Mouse (Mus musculus) induced T-regulatory cell, adult 2 months (primary cell): ENCODE data around the gene Racgap1.

ENCODE experiments used
- DNase-seq: peaks from one replicate; pipeline ENCODE4 v3.0.0-alpha.2; 2012; ENCODE audit warnings: low read depth

The Racgap1 gene

GRCm38 (mm10) chr15:99651163-99651872 is at the start of gene Racgap1:
Gene Racgap1 (minus strand): TSS chr15:99651656.
- DNase-seq = peak; percentile 99

GRCm38 (mm10) chr15:99700219-99701106 is 49.0 kb upstream of the Racgap1 start:
- no peak for DNase-seq

DNA sequence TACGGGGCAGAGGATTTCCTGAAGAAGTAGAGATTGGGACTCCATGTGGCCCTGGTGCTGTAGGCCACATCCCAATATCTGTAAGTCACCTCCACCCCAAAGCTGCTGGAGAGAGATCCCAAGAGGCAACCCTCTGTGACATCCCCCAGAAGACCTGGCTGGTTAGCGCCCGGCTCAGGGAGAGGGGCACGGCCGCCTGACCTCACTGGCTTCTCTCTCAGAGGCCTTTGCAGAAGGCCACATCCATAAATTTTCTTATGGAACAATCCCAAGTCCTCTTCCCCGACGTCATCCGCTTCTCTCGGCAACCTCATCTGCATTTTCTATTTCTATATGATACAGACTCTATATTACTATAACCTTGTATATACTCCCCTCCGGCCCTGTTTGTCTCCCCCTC is 48.3 kb upstream of the Racgap1 start:
- no peak for DNase-seq

GRCm38 (mm10) chr15:99698533-99699085 is 47.2 kb upstream of the Racgap1 start:
- DNase-seq = peak; percentile 45

- DNase-seq = no peak
Measured at GRCm38 (mm10) chr15:99697309-99697708, 45.9 kb upstream of the Racgap1 start.

- no peak for DNase-seq
Measured at GRCm38 (mm10) chr15:99691976-99692375, 40.5 kb upstream of the Racgap1 start.

DNA sequence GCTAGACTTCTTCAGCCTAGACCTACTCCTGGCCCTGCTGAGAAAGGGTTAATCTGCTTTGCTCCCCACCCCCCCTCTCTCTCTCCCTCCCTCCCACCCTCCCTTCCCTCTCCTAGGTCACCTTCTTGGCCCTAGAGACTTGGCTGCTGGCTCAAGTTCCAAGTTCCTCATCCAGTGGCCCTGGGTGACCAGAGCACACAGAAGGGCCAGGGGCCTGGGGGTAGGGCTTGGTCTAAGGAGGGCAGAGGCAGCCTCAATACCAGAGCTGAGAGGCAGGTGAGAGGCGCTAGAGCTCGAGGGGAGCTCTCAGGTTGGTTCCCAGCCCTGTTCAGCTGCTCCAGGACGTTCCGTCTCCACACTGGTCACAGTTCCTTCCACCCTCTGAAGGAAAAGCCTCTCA is 39.5 kb upstream of the Racgap1 start:
- no peak for DNase-seq

DNA sequence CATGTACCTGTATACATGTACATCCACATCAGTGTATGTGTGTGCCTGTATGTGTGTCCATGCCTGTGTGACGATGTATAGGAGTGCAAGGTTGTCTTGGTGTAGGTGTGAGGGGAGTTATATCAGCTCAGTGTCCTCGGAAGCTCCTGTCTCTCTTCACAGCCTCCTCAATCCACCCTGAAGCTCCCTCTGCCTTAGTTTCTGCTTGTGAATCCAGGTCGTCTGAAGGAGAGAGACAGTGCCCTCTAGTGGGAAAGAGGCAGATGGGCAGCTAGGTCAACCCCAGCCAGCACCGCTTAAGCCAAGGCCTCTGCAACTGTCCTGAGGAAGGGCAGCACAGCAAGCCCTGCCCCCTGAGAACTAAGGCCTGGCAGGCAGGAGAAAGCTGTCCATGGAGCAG is 37.3 kb upstream of the Racgap1 start:
- peak; percentile 71 for DNase-seq

GRCm38 (mm10) chr15:99684156-99684555 is 32.7 kb upstream of the Racgap1 start:
- DNase-seq = no peak

DNA sequence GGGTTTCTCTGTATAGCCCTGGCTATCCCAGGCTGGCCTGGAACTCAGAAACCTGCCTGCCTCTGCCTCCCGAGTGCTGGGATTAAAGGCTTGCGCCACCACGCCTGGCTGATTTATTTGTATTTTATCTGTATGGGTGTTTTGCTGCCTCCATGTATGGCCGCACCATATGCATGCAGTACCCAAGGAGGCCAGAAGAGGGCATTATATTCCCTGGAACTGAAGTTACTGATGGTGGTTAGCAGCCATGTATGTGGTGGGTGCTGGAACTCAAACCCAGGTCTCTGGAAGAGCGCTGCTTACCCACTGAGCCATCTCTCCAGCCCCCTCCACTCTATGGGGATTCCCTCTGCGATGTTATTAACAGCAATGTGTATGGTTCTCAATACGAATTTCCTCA is 31.4 kb upstream of the Racgap1 start:
- DNase-seq = peak; percentile 61

GRCm38 (mm10) chr15:99679008-99679407 is 27.6 kb upstream of the Racgap1 start:
- no peak for DNase-seq

GRCm38 (mm10) chr15:99678063-99678800 is 26.8 kb upstream of the Racgap1 start:
- peak; percentile 67 for DNase-seq

- DNase-seq = no peak
Measured at GRCm38 (mm10) chr15:99677089-99677488, 25.6 kb upstream of the Racgap1 start.

DNA sequence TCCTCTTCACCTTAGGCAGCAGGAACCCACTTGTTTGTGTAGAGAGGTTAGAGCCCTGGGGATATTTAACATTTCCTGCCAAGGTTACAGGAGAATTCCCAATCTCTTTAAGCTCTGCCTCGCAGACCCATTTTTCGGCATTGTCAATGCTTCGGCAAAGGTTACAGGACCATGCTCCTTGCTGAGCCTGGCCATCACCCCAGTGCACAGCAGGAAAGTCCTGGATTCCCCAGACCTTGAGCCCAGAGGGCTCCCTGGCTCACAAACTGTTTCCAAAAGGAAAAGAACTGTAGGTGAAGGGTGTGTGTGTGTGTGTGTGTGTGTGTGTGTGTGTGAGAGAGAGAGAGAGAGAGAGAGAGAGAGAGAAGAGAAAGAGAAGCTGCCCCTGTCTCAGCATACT is 23.4 kb upstream of the Racgap1 start:
- DNase-seq = no peak

DNA sequence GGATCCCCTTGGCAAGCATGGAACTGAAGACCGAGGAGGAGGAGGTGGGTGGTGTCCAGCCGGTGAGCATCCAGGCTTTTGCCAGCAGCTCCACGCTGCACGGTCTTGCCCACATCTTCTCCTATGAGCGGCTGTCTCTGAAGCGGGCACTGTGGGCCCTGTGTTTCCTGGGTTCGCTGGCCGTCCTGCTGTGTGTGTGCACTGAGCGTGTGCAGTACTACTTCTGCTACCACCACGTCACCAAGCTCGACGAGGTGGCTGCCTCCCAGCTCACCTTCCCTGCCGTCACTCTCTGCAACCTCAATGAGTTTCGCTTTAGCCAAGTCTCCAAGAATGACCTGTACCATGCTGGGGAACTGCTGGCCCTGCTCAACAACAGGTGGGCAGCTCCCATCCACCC is 20.3 kb upstream of the Racgap1 start:
- DNase-seq = no peak

DNA sequence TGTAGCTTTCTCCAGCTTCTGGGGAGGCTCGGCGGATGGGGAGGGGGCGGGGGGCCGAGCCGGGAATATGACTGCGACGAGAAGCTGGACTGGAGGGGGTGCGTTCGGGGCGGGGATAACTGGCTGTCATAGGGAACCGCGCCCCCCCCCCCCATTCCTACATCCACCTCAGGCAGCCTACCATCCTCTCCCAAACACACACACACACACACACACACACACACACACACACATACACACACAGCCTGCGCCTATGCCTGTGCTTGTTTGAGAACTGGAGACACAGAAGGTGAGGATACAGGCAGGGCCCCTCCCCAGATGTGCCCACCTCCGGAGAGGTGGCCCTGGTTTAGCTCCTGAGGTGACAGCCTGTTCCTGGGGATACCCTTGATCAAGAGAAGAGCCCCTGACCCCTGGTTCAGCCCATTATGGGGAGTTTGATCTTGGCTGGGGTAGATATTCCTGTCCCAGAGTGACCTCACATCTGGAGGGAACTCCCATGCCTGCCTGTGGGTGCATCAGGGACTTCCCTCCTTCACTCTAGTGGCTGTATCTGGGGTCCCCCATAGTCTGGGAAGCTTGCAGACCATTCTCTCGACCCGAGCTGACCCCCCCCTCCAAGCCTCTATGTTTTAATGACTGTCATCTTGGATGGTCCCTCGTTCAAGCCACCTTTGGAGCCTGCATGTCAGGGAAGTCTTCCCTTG is 19.7 kb upstream of the Racgap1 start:
- DNase-seq = no peak

GRCm38 (mm10) chr15:99670154-99670821 is 18.8 kb upstream of the Racgap1 start, which contains the start of gene Asic1:
Gene Asic1 (plus strand): TSS chr15:99670368.
- DNase-seq = no peak

DNA sequence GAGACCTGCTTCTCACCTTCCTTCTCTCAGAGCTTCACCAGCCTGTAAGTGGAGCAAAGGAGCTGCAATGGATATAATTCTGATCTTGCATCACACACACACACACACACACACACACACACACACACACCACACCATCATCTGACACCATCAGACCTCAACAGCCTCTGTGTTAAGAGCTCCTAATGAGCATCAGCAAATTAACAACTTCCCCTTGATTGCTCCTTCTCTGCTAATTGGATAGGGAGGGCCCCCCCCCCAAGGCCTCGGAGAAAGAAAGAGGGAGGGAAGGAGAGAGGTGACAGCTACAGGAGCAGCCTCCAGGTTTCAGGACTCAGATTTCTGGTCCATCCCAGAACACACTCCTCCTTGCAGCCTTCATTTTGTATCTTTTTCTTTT is 17.9 kb upstream of the Racgap1 start:
- no peak for DNase-seq

GRCm38 (mm10) chr15:99668881-99669280 is 17.4 kb upstream of the Racgap1 start:
- peak; percentile 78 for DNase-seq

DNA sequence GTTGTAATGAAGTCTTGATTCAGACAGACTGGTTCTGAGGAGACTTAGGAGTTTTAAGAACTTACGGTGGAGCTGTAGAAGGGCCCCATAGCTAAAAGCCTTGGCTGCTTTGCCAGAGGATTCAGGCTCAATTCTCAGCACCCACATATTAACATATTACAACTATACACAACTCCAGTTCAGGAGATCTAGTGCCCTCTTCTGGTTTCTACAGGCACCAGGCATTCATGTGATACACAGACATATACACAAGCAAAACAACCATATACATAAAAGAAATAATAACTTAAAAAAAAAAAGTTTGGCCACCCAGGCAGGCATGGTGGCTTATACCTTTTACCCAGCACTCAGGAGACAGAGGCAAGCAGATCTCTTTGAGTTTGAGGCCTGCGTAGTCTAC is 16.1 kb upstream of the Racgap1 start:
- no peak for DNase-seq
